In the genomic region with DNA sequence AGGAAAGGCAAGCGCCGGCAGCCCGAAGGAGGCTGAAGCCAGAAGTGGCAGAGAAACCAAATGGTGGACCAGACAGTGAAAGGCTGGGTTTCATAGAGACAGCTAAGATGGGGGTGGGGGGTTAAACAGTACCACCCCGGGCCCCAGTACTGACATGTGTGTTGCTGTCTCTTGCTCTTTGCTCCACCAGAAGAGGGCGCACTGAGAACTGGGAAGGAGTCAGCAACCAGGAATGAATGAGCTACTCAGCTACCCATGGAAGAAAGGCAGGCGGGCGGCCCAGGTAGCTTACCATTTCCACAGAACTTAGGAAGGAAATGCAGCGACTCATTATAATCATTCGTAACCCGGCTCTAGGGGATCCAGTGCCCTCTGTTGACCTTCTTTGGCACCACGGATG, we compare ENCODE assay signal across 11 mouse cellular contexts. TPM values are rescaled to one million over a fixed set of nuclear protein-coding genes. Genes with fewer than 3 reads are reported as not detected.
DNase-seq lines count a peak whose midpoint lies in the region; ATAC-seq and TF ChIP-seq lines count a peak whose summit lies in the region.
"Had no signal": no experiment of that assay in that cellular context is flagged by ENCODE, and none has a peak within 500 bp of the region (broad histone marks: within the 10 kb centered on the region; RNA-seq: fewer than 3 reads in every experiment).

No protein-coding gene starts in this region.

- intact Hi-C loops in heart, postnatal 36 days (cut with DNase I) = loop anchor here (2.0 kb wide), 2 partner anchors 88 to 142 kb away; no protein-coding TSS in a partner anchor

- no peaks in the 10 kb centered on the region for H3K36me3 ChIP-seq in kidney, adult 2 months (ENCODE audit: control insufficient read depth, insufficient read depth, low read length)
- H3K36me3 ChIP-seq in kidney, embryonic 15.5 days = no peaks in the 10 kb centered on the region
- H3K36me3 ChIP-seq in splenic B cell, adult 2 months (ENCODE audit: control insufficient read depth, insufficient read depth, low read length, poor library complexity, severe bottlenecking) = no peaks in the 10 kb centered on the region
- no peaks in the 10 kb centered on the region for H3K36me3 ChIP-seq in forebrain, embryonic 13.5 days (ENCODE audit: poor library complexity, severe bottlenecking)

- ATAC-seq in kidney, embryonic 15.5 days (replicated peaks; ENCODE audit: low FRiP score) = no peak
- no peak for ATAC-seq in inflammation-experienced regulatory T-cells, adult 6 months
- no peak for ATAC-seq in forebrain, embryonic 13.5 days

- peak; percentile 66 for TF ChIP-seq CTCF in kidney, adult 2 months (conservative IDR thresholded peaks at IDR 0.05; ENCODE audit: insufficient read depth, insufficient read length, low read depth, low read length)

- WGBS in kidney, adult 2 months = 49% methylated on average over 11 of the region's 11 CpGs
- WGBS in kidney, embryonic 15.5 days = 49% methylated on average over 11 of the region's 11 CpGs
- 58% methylated on average over 11 of the region's 11 CpGs for WGBS in forebrain, embryonic 13.5 days

- peak; percentile 59 for DNase-seq in kidney, adult 2 months
- peak; percentile 30 for DNase-seq in CD4-positive helper T cell, adult 2 months (ENCODE audit: low read depth, low spot score)
- DNase-seq in adrenal gland, adult (ENCODE audit: inconsistent age in 2 of 2, low spot score in 1 of 2) = peak; percentile 52 to 86
- DNase-seq in heart, postnatal 36 days = peak; percentile 52 to 56
- DNase-seq in splenic B cell, adult 2 months (ENCODE audit: low read depth, low spot score) = peak; percentile 50

- H3K9ac ChIP-seq in kidney, embryonic 15.5 days = no peak overlapping the region
- H3K9ac ChIP-seq in forebrain, embryonic 13.5 days = no peak overlapping the region
- H3K9ac ChIP-seq: neural tube, embryonic 13.5 days had no signal

- H3K4me3 ChIP-seq in kidney, adult 2 months (ENCODE audit: insufficient read depth, low read depth, low read length) = no peak overlapping the region
- no peak overlapping the region for H3K4me3 ChIP-seq in kidney, embryonic 15.5 days (replicated peaks)
- H3K4me3 ChIP-seq in forebrain, embryonic 13.5 days = no peak overlapping the region
- H3K4me3 ChIP-seq: neural tube, embryonic 13.5 days had no signal

- H3K4me2 ChIP-seq in kidney, embryonic 15.5 days = no peak overlapping the region
- no peak overlapping the region for H3K4me2 ChIP-seq in forebrain, embryonic 13.5 days
- H3K4me2 ChIP-seq: neural tube, embryonic 13.5 days had no signal

- no peaks in the 10 kb centered on the region for H3K27me3 ChIP-seq in kidney, adult 2 months (replicated peaks; ENCODE audit: control insufficient read depth, insufficient read depth, low read length)
- peaks cover 18% of the 10 kb centered on the region for H3K27me3 ChIP-seq in kidney, embryonic 15.5 days
- peaks cover 2% of the 10 kb centered on the region; the same call in 1 of the 2 replicates for H3K27me3 ChIP-seq in splenic B cell, adult 2 months (ENCODE audit: control insufficient read depth, insufficient read depth, low read length, poor library complexity, severe bottlenecking)
- peaks cover 30% of the 10 kb centered on the region for H3K27me3 ChIP-seq in forebrain, embryonic 13.5 days
- H3K27me3 ChIP-seq: neural tube, embryonic 13.5 days had no signal

- H3K4me1 ChIP-seq in kidney, adult 2 months (ENCODE audit: control insufficient read depth, insufficient read depth, low read length) = no peaks in the 10 kb centered on the region
- H3K4me1 ChIP-seq in kidney, embryonic 15.5 days = peaks cover 10% of the 10 kb centered on the region; the same call in 1 of the 2 replicates
- no peaks in the 10 kb centered on the region for H3K4me1 ChIP-seq in forebrain, embryonic 13.5 days

- 0 out of 2 replicates have a peak, but pooled peaks cover 2% of the 10 kb centered on the region for H3K9me3 ChIP-seq in kidney, embryonic 15.5 days (replicated peaks)
- no peaks in the 10 kb centered on the region for H3K9me3 ChIP-seq in forebrain, embryonic 13.5 days (replicated peaks)

- no peak for TF ChIP-seq POLR2A in kidney, adult 2 months (IDR thresholded peaks at IDR 0.05; ENCODE audit: low read depth, low read length)

- no peak overlapping the region for H3K27ac ChIP-seq in kidney, adult 2 months (ENCODE audit: insufficient read depth, low read depth, low read length)
- H3K27ac ChIP-seq in kidney, embryonic 15.5 days = no peak overlapping the region
- no peak overlapping the region for H3K27ac ChIP-seq in forebrain, embryonic 13.5 days
- H3K27ac ChIP-seq: neural tube, embryonic 13.5 days had no signal

RNA-seq across cellular contexts. Expression of a gene that starts 16.4 kb away (rescaled TPM):
- polyA plus RNA-seq in kidney, adult 2 months (2012; rRNA removed) = 0.05 and 0.11 TPM in 2 replicates
- polyA plus RNA-seq in kidney, embryonic 15.5 days (2015; fragmentation: Nextera tagmentation; extraction: Ambion mirVana) = 0.04 and 0.10 TPM in 2 replicates
- total RNA-seq in heart, postnatal 36 days (2021) = not detected
- polyA plus RNA-seq in inflammation-experienced regulatory T-cells, adult 6 months (2017; shearing (Covaris generic)) = under 1 TPM in 1 of 3 experiments, not detected in 2; 0.16 TPM
- 0.90 and 0.97 TPM in 2 replicates for polyA plus RNA-seq in forebrain, embryonic 13.5 days (2015; fragmentation: Nextera tagmentation; extraction: Ambion mirVana)
- total RNA-seq: layer of hippocampus, postnatal 10 days had no signal

RNA-seq across cellular contexts. Expression of a gene that starts 30.1 kb away (rescaled TPM):
- polyA plus RNA-seq in kidney, adult 2 months (2012; rRNA removed) = 0.38 and 1.6 TPM in 2 replicates
- 0.61 and 0.67 TPM in 2 replicates for polyA plus RNA-seq in kidney, embryonic 15.5 days (2015; fragmentation: Nextera tagmentation; extraction: Ambion mirVana)
- total RNA-seq in heart, postnatal 36 days (2021) = 10 to 100 TPM; 73.0 to 82.3 TPM
- not detected for polyA plus RNA-seq in inflammation-experienced regulatory T-cells, adult 6 months (2017; shearing (Covaris generic))
- 0.06 and 0.15 TPM in 2 replicates for polyA plus RNA-seq in forebrain, embryonic 13.5 days (2015; fragmentation: Nextera tagmentation; extraction: Ambion mirVana)

RNA-seq across cellular contexts. Expression of a gene that starts 46.0 kb away (rescaled TPM):
- 0.10 and 0.14 TPM in 2 replicates for polyA plus RNA-seq in kidney, adult 2 months (2012; rRNA removed)
- 0.23 TPM in 2 replicates for polyA plus RNA-seq in kidney, embryonic 15.5 days (2015; fragmentation: Nextera tagmentation; extraction: Ambion mirVana)
- total RNA-seq in heart, postnatal 36 days (2021) = not detected
- polyA plus RNA-seq in inflammation-experienced regulatory T-cells, adult 6 months (2017; shearing (Covaris generic)) = not detected
- 0.62 TPM in 2 replicates for polyA plus RNA-seq in forebrain, embryonic 13.5 days (2015; fragmentation: Nextera tagmentation; extraction: Ambion mirVana)
- total RNA-seq: layer of hippocampus, postnatal 10 days had no signal
- polyA plus RNA-seq: embryonic facial prominence, embryonic 11.5 days had no signal

RNA-seq across cellular contexts. Expression of a gene that starts 58.7 kb away (rescaled TPM):
- 59.4 and 62.3 TPM in 2 replicates for polyA plus RNA-seq in kidney, adult 2 months (2012; rRNA removed)
- polyA plus RNA-seq in kidney, embryonic 15.5 days (2015; fragmentation: Nextera tagmentation; extraction: Ambion mirVana) = 18.8 and 21.0 TPM in 2 replicates
- 10 to 100 TPM; 83.6 to 91.1 TPM for total RNA-seq in heart, postnatal 36 days (2021)
- polyA plus RNA-seq in inflammation-experienced regulatory T-cells, adult 6 months (2017; shearing (Covaris generic)) = 1 to 10 TPM; 5.4 to 9.7 (median 7.5) TPM
- polyA plus RNA-seq in forebrain, embryonic 13.5 days (2015; fragmentation: Nextera tagmentation; extraction: Ambion mirVana) = 38.0 and 39.2 TPM in 2 replicates
